Mouse (Mus musculus): ENCODE data around the gene Ifnl3. TPM values are rescaled to one million over a fixed set of nuclear protein-coding genes. Genes with fewer than 3 reads are reported as not detected.

Gene Ifnl3
- polyA plus RNA-seq, 1 experiment from 2014 or later: not detected

GRCm38 (mm10) chr7:28555939-28556535, 33.4 kb downstream of the Ifnl3 start:
- no peak for DNase-seq

GRCm38 (mm10) chr7:28557069-28557468, 34.4 kb downstream of the Ifnl3 start:
- TF ChIP-seq CTCF (IDR thresholded peaks at IDR 0.05; ENCODE audit: low read depth) (no peak), EP300 (IDR thresholded peaks at IDR 0.05; ENCODE audit: low read depth) (no peak)
- H3K27me3 ChIP-seq (ENCODE audit: insufficient read depth, low read length): no peaks in the 10 kb centered on the region
- H3K27ac ChIP-seq (ENCODE audit: low read depth): no peak overlapping the region
- H3K4me1 ChIP-seq (ENCODE audit: insufficient read depth): peaks cover 3% of the 10 kb centered on the region; the same call in 1 of the 2 replicates
- no peak overlapping the region for H3K4me3 ChIP-seq (ENCODE audit: low read depth, low read length)
- no peak for DNase-seq
- no peak for ATAC-seq
- H3K36me3 ChIP-seq (replicated peaks; ENCODE audit: insufficient read depth, low read length): peaks cover 23% of the 10 kb centered on the region
- WGBS (ENCODE audit: insufficient replicate concordance): 63% methylated on average over 4 of the region's 5 CpGs
- H3K4me2 ChIP-seq (ENCODE audit: low read depth, low read length): no peak overlapping the region
- H3K9ac ChIP-seq (replicated peaks): no peak overlapping the region
- no peaks in the 10 kb centered on the region for H3K9me3 ChIP-seq (ENCODE audit: low read length)

More at GRCm38 (mm10) chr7:28555939-28556535, 33.4 kb downstream of the Ifnl3 start:
- no peak overlapping the region for H3K9ac ChIP-seq (replicated peaks)
- ATAC-seq: no peak
- no peak overlapping the region for H3K27ac ChIP-seq (ENCODE audit: low read depth)
- H3K27me3 ChIP-seq (ENCODE audit: insufficient read depth, low read length): no peaks in the 10 kb centered on the region
- no peak overlapping the region for H3K4me3 ChIP-seq (ENCODE audit: low read depth, low read length)
- no peaks in the 10 kb centered on the region for H3K9me3 ChIP-seq (ENCODE audit: low read length)
- no peak for TF ChIP-seq CTCF (IDR thresholded peaks at IDR 0.05; ENCODE audit: low read depth)
- TF ChIP-seq EP300 (IDR thresholded peaks at IDR 0.05; ENCODE audit: low read depth): no peak
- WGBS (ENCODE audit: insufficient replicate concordance): 33% methylated on average over 5 of the region's 5 CpGs
- H3K36me3 ChIP-seq (replicated peaks; ENCODE audit: insufficient read depth, low read length): peaks cover 17% of the 10 kb centered on the region
- H3K4me1 ChIP-seq (ENCODE audit: insufficient read depth): peaks cover 3% of the 10 kb centered on the region; the same call in 1 of the 2 replicates
- H3K4me2 ChIP-seq (ENCODE audit: low read depth, low read length): no peak overlapping the region

- 43% methylated on average over 6 of the region's 6 CpGs for WGBS (ENCODE audit: insufficient replicate concordance)
- Histone ChIP-seq H3K9me3 (ENCODE audit: low read length) (no peaks in the 10 kb centered on the region), H3K27me3 (ENCODE audit: insufficient read depth, low read length) (no peaks in the 10 kb centered on the region), H3K9ac (replicated peaks) (no peak overlapping the region), H3K4me3 (ENCODE audit: low read depth, low read length) (no peak overlapping the region), H3K27ac (ENCODE audit: low read depth) (no peak overlapping the region), H3K4me2 (ENCODE audit: low read depth, low read length) (no peak overlapping the region), H3K36me3 (replicated peaks; ENCODE audit: insufficient read depth, low read length) (peaks cover 30% of the 10 kb centered on the region), H3K4me1 (ENCODE audit: insufficient read depth) (peaks cover 3% of the 10 kb centered on the region; the same call in 1 of the 2 replicates)
- no peak for TF ChIP-seq EP300 (IDR thresholded peaks at IDR 0.05; ENCODE audit: low read depth)
- no peak for TF ChIP-seq CTCF (IDR thresholded peaks at IDR 0.05; ENCODE audit: low read depth)
- ATAC-seq: peak; percentile 55; the same call in 1 of the 2 replicates
- no peak for DNase-seq
Measured at GRCm38 (mm10) chr7:28557708-28558107, 35.1 kb downstream of the Ifnl3 start.

GRCm38 (mm10) chr7:28558486-28558885, 35.9 kb downstream of the Ifnl3 start:
- H3K4me3 ChIP-seq (ENCODE audit: low read depth, low read length): no peak overlapping the region
- H3K36me3 ChIP-seq (replicated peaks; ENCODE audit: insufficient read depth, low read length): peaks cover 34% of the 10 kb centered on the region
- no peak overlapping the region for H3K9ac ChIP-seq (replicated peaks)
- DNase-seq: no peak
- no peak for ATAC-seq
- H3K9me3 ChIP-seq (ENCODE audit: low read length): no peaks in the 10 kb centered on the region
- TF ChIP-seq EP300 (IDR thresholded peaks at IDR 0.05; ENCODE audit: low read depth) (no peak), CTCF (IDR thresholded peaks at IDR 0.05; ENCODE audit: low read depth) (no peak)
- H3K4me1 ChIP-seq (ENCODE audit: insufficient read depth): peaks cover 3% of the 10 kb centered on the region; the same call in 1 of the 2 replicates
- H3K4me2 ChIP-seq (ENCODE audit: low read depth, low read length): no peak overlapping the region
- WGBS (ENCODE audit: insufficient replicate concordance): 54% methylated on average over 4 of the region's 4 CpGs
- H3K27me3 ChIP-seq (ENCODE audit: insufficient read depth, low read length): no peaks in the 10 kb centered on the region
- no peak overlapping the region for H3K27ac ChIP-seq (ENCODE audit: low read depth)

- H3K4me2 ChIP-seq (ENCODE audit: low read depth, low read length): no peak overlapping the region
- H3K4me1 ChIP-seq (ENCODE audit: insufficient read depth): peaks cover 3% of the 10 kb centered on the region; the same call in 1 of the 2 replicates
- 83% methylated on average over 10 of the region's 10 CpGs for WGBS (ENCODE audit: insufficient replicate concordance)
- TF ChIP-seq EP300 (IDR thresholded peaks at IDR 0.05; ENCODE audit: low read depth) (no peak), CTCF (IDR thresholded peaks at IDR 0.05; ENCODE audit: low read depth) (no peak)
- no peak overlapping the region for H3K4me3 ChIP-seq (ENCODE audit: low read depth, low read length)
- no peaks in the 10 kb centered on the region for H3K27me3 ChIP-seq (ENCODE audit: insufficient read depth, low read length)
- DNase-seq: no peak
- no peak for ATAC-seq
- no peak overlapping the region for H3K27ac ChIP-seq (ENCODE audit: low read depth)
- no peaks in the 10 kb centered on the region for H3K9me3 ChIP-seq (ENCODE audit: low read length)
- no peak overlapping the region for H3K9ac ChIP-seq (replicated peaks)
- H3K36me3 ChIP-seq (replicated peaks; ENCODE audit: insufficient read depth, low read length): peaks cover 41% of the 10 kb centered on the region
Measured at GRCm38 (mm10) chr7:28560856-28561255, 38.2 kb downstream of the Ifnl3 start.

GRCm38 (mm10) chr7:28561967-28562366, 39.3 kb downstream of the Ifnl3 start:
- no peak overlapping the region for H3K9ac ChIP-seq (replicated peaks)
- H3K4me2 ChIP-seq (ENCODE audit: low read depth, low read length): no peak overlapping the region
- no peaks in the 10 kb centered on the region for H3K9me3 ChIP-seq (ENCODE audit: low read length)
- WGBS (ENCODE audit: insufficient replicate concordance): 90% methylated on average over 11 of the region's 11 CpGs
- TF ChIP-seq CTCF (IDR thresholded peaks at IDR 0.05; ENCODE audit: low read depth) (no peak), EP300 (IDR thresholded peaks at IDR 0.05; ENCODE audit: low read depth) (no peak)
- H3K4me3 ChIP-seq (ENCODE audit: low read depth, low read length): no peak overlapping the region
- no peaks in the 10 kb centered on the region for H3K27me3 ChIP-seq (ENCODE audit: insufficient read depth, low read length)
- ATAC-seq (no peak), DNase-seq (no peak)
- peaks cover 50% of the 10 kb centered on the region for H3K36me3 ChIP-seq (replicated peaks; ENCODE audit: insufficient read depth, low read length)
- no peak overlapping the region for H3K27ac ChIP-seq (ENCODE audit: low read depth)
- H3K4me1 ChIP-seq (ENCODE audit: insufficient read depth): no peaks in the 10 kb centered on the region

All from liver, postnatal 0 days (tissue).